Mouse (Mus musculus) myocyte (in vitro differentiated cells): Measurements from ENCODE around the gene T. TPM values are rescaled to one million over a fixed set of nuclear protein-coding genes. Genes with fewer than 3 reads are reported as not detected.
A peak's percentile ranks its signal among the peaks of the same experiment; 100 is the strongest.

Source experiments
- H3K27me3 ChIP-seq: one replicate; pipeline ENCODE4 v1.6.1; 2011; ENCODE audit not compliant: control insufficient read depth, insufficient read depth, insufficient read length
- H3K36me3 ChIP-seq: one replicate; pipeline ENCODE4 v1.6.1; 2011; ENCODE audit not compliant: control insufficient read depth, insufficient read depth
- H3K4me2 ChIP-seq: one replicate; pipeline ENCODE4 v1.6.1; 2011; ENCODE audit warnings: low read depth, control low read depth
- H3K4me3 ChIP-seq: one replicate; pipeline ENCODE4 v1.5.1; 2011; ENCODE audit warnings: mild to moderate bottlenecking, control low read depth, moderate library complexity
- H3K79me2 ChIP-seq: one replicate; pipeline ENCODE4 v1.6.1; 2011; ENCODE audit not compliant: control insufficient read depth, insufficient read depth
- H3ac ChIP-seq: one replicate; pipeline ENCODE4 v1.6.1; 2011; ENCODE audit not compliant: control insufficient read depth, insufficient read length
- CEBPB ChIP-seq: IDR thresholded peaks from 2 replicates; pipeline ENCODE4 v1.6.1; 2011; ENCODE audit warnings: mild to moderate bottlenecking, moderate library complexity; ENCODE audit not compliant: poor library complexity, insufficient read depth, severe bottlenecking
- E2F4 ChIP-seq: IDR thresholded peaks from one replicate; pipeline ENCODE4 v1.6.1; 2011; ENCODE audit warnings: mild to moderate bottlenecking, control low read depth, moderate library complexity; ENCODE audit not compliant: insufficient read depth
- MAX ChIP-seq: IDR thresholded peaks from one replicate; pipeline ENCODE4 v1.6.1; 2011; ENCODE audit warnings: low read depth, mild to moderate bottlenecking, control low read depth
- MYOD1 ChIP-seq, 3 experiments: IDR thresholded peaks; one replicate each; pipeline ENCODE4 v1.6.1; 2011; ENCODE audit warnings: control low read depth in 2 of 3, low read depth in 2 of 3, mild to moderate bottlenecking in 2 of 3, moderate library complexity in 1 of 3; ENCODE audit not compliant: insufficient read length in 2 of 3, control insufficient read depth in 1 of 3
- MYOG ChIP-seq, 3 experiments: IDR thresholded peaks; one replicate each; pipeline ENCODE4 v1.6.1; 2011; ENCODE audit warnings: control low read depth in 2 of 3, low read depth in 2 of 3, mild to moderate bottlenecking in 2 of 3; ENCODE audit not compliant: insufficient read length in 2 of 3, control insufficient read depth in 1 of 3, insufficient read depth in 1 of 3
- POLR2A ChIP-seq: IDR thresholded peaks from one replicate; pipeline ENCODE4 v1.6.1; 2011; ENCODE audit warnings: low read depth, mild to moderate bottlenecking, control low read depth, moderate library complexity; ENCODE audit not compliant: insufficient read length
- POLR2AphosphoS2 ChIP-seq: IDR thresholded peaks from one replicate; pipeline ENCODE4 v1.6.1; 2011; ENCODE audit warnings: low read depth, control low read depth; ENCODE audit not compliant: insufficient read length
- REST ChIP-seq: IDR thresholded peaks from one replicate; pipeline ENCODE4 v1.6.1; 2011; ENCODE audit warnings: mild to moderate bottlenecking, control low read depth, moderate library complexity; ENCODE audit not compliant: insufficient read depth, insufficient read length
- SRF ChIP-seq: IDR thresholded peaks from one replicate; pipeline ENCODE4 v1.6.1; 2011; ENCODE audit warnings: low read depth; ENCODE audit not compliant: control insufficient read depth, insufficient read length
- TCF12 ChIP-seq: IDR thresholded peaks from one replicate; pipeline ENCODE4 v1.6.1; 2011; ENCODE audit warnings: mild to moderate bottlenecking, control low read depth; ENCODE audit not compliant: poor library complexity, insufficient read depth, severe bottlenecking
- TCF3 ChIP-seq: IDR thresholded peaks from one replicate; pipeline ENCODE4 v1.6.1; 2011; ENCODE audit warnings: low read depth, control low read depth; ENCODE audit not compliant: insufficient read length
- USF1 ChIP-seq: IDR thresholded peaks from one replicate; pipeline ENCODE4 v1.6.1; 2011; ENCODE audit warnings: low read depth, mild to moderate bottlenecking, control low read depth, moderate library complexity
- polyA plus RNA-seq: library from polyadenylated mRNA; unstranded; fragments of >200 nt; fragmentation: generic; extraction: Trizol; gene quantifications from one replicate; pipeline ENCODE4 v1.2.1, GENCODE M21; 2012; ENCODE audit warnings: missing spikeins

Gene T
- polyA plus RNA-seq, 1 experiment: 0.10 TPM

GRCm38 (mm10) chr17:8485146-8485545 lies 50.9 kb downstream of the T start:
- Histone ChIP-seq H3K27me3 (no peaks in the 10 kb centered on the region), H3K36me3 (no peaks in the 10 kb centered on the region), H3K4me3 (no peak overlapping the region), H3ac (no peak overlapping the region), H3K79me2 (no peaks in the 10 kb centered on the region), H3K4me2 (no peak overlapping the region)
- TF ChIP-seq MYOD1 (IDR thresholded peaks at IDR 0.05; ENCODE audit: control insufficient read depth in 1 of 3, insufficient read length in 2 of 3, low read depth in 2 of 3) (no peak), POLR2AphosphoS2 (no peak), TCF12 (no peak), SRF (no peak), POLR2A (no peak), USF1 (no peak), MAX (no peak), TCF3 (no peak), CEBPB (no peak), REST (no peak), E2F4 (no peak), MYOG (IDR thresholded peaks at IDR 0.05; ENCODE audit: control insufficient read depth in 1 of 3, insufficient read depth in 1 of 3, insufficient read length in 2 of 3, low read depth in 2 of 3) (no peak)

- H3K4me3 ChIP-seq: no peak overlapping the region
These were observed 53.6 kb downstream of the T start for GRCm38 (mm10) chr17:8487824-8488223.

GRCm38 (mm10) chr17:8490971-8491370 lies 56.7 kb downstream of the T start:
- H3K4me2 ChIP-seq: no peak overlapping the region
- no peak for TF ChIP-seq REST
- no peak for TF ChIP-seq E2F4
- TF ChIP-seq MAX: no peak
- no peaks in the 10 kb centered on the region for H3K36me3 ChIP-seq
- H3K79me2 ChIP-seq: no peaks in the 10 kb centered on the region
- no peaks in the 10 kb centered on the region for H3K27me3 ChIP-seq
- H3ac ChIP-seq: no peak overlapping the region
- no peak overlapping the region for H3K4me3 ChIP-seq

More at GRCm38 (mm10) chr17:8487824-8488223, 53.6 kb downstream of the T start:
- Histone ChIP-seq H3ac (no peak overlapping the region), H3K79me2 (no peaks in the 10 kb centered on the region), H3K36me3 (no peaks in the 10 kb centered on the region), H3K27me3 (no peaks in the 10 kb centered on the region), H3K4me2 (peak overlapping the region; percentile 30)
- no peak for TF ChIP-seq POLR2AphosphoS2
- no peak for TF ChIP-seq USF1
- no peak for TF ChIP-seq TCF3
- TF ChIP-seq MYOD1 (IDR thresholded peaks at IDR 0.05; ENCODE audit: control insufficient read depth in 1 of 3, insufficient read length in 2 of 3, low read depth in 2 of 3): peak in 1 of 3 experiments; percentile 30
- no peak for TF ChIP-seq MYOG (IDR thresholded peaks at IDR 0.05; ENCODE audit: control insufficient read depth in 1 of 3, insufficient read depth in 1 of 3, insufficient read length in 2 of 3, low read depth in 2 of 3)
- no peak for TF ChIP-seq POLR2A
- TF ChIP-seq SRF: no peak
- no peak for TF ChIP-seq CEBPB

Other genes starting within 250 kb of the T start
- not detected for gene Ccr6, start 198.4 kb upstream of the T start, polyA plus RNA-seq
- gene Mpc1, start 151.5 kb upstream of the T start, polyA plus RNA-seq: 66.6 TPM
- 56.2 TPM for gene Sft2d1, start 123.3 kb upstream of the T start, polyA plus RNA-seq
- 0.19 TPM for gene Prr18, start 97.0 kb upstream of the T start, polyA plus RNA-seq
- gene T2, start 78.4 kb upstream of the T start, polyA plus RNA-seq: 0.07 TPM
- 0.34 TPM for gene Pde10a, start 90.9 kb downstream of the T start, polyA plus RNA-seq
- not detected for gene Gm17087, start 132.5 kb downstream of the T start, polyA plus RNA-seq